Mouse (Mus musculus) neural tube, embryonic 15.5 days (tissue): ENCODE data around the gene Prkcz. TPM values are rescaled to one million over a fixed set of nuclear protein-coding genes. Genes with fewer than 3 reads are reported as not detected.
A peak's percentile ranks its signal among the peaks of the same experiment; 100 is the strongest.

Experiments
- ATAC-seq: fragments of 200-750 bp; cut with Nextera tagmentation; 2 replicates; pipeline ENCODE4 v1.8.0; 2017; ENCODE audit warnings: mild to moderate bottlenecking, moderate TSS enrichment, moderate library complexity; ENCODE audit not compliant: low FRiP score
- H3K27ac ChIP-seq: fragments of 300-500 bp; sonication (generic); replicated peaks from 2 replicates; pipeline ENCODE4 v1.5.1; 2015; ENCODE audit warnings: mild to moderate bottlenecking, inconsistent platforms
- H3K27me3 ChIP-seq: fragments of 300-500 bp; sonication (generic); replicated peaks from 2 replicates; pipeline ENCODE4 v1.6.1; 2015; ENCODE audit warnings: inconsistent platforms
- H3K36me3 ChIP-seq: fragments of 300-500 bp; sonication (generic); 2 replicates; pipeline ENCODE4 v1.6.1; 2015; ENCODE audit warnings: inconsistent platforms
- H3K4me1 ChIP-seq: fragments of 300-500 bp; sonication (generic); 2 replicates; pipeline ENCODE4 v1.6.1; 2015; ENCODE audit warnings: inconsistent platforms
- H3K4me2 ChIP-seq: fragments of 300-500 bp; sonication (generic); 2 replicates; pipeline ENCODE4 v1.6.1; 2015; ENCODE audit warnings: inconsistent platforms, mild to moderate bottlenecking, moderate library complexity
- H3K4me3 ChIP-seq: fragments of 300-500 bp; sonication (generic); replicated peaks from 2 replicates; pipeline ENCODE4 v1.5.1; 2015; ENCODE audit warnings: mild to moderate bottlenecking, inconsistent platforms
- H3K9ac ChIP-seq: fragments of 300-500 bp; sonication (generic); replicated peaks from 2 replicates; pipeline ENCODE4 v1.6.1; 2015; ENCODE audit warnings: mild to moderate bottlenecking, inconsistent platforms
- H3K9me3 ChIP-seq: fragments of 300-500 bp; sonication (generic); replicated peaks from 2 replicates; pipeline ENCODE4 v1.6.1; 2016; ENCODE audit warnings: inconsistent platforms
- WGBS: fragments of 180-500 bp; shearing (Covaris S2); methylation state at CpG from one replicate; pipeline ENCODE4 v1.1.7; 2015; ENCODE audit warnings: mixed read lengths; 5-methylcytosine and 5-hydroxymethylcytosine counted together
- polyA plus RNA-seq: library from polyadenylated mRNA; unstranded; fragments of >200 nt; fragmentation: Nextera tagmentation; extraction: Ambion mirVana; gene quantifications from 2 replicates; pipeline ENCODE4 v1.2.1, GENCODE M21; 2015

Prkcz gene
- polyA plus RNA-seq, 1 experiment from 2014 or later, result 87.4 TPM

GRCm38 (mm10) chr4:155279926-155280767 lies 81.0 kb downstream of the Prkcz start:
- no peak overlapping the region for H3K9ac ChIP-seq
- peaks cover 27% of the 10 kb centered on the region for H3K4me1 ChIP-seq
- H3K4me2 ChIP-seq, result no peak overlapping the region
- peaks cover 14% of the 10 kb centered on the region; the same call in 1 of the 2 replicates for H3K36me3 ChIP-seq
- no peak overlapping the region for H3K4me3 ChIP-seq
- 74% methylated on average over 16 of the region's 16 CpGs for WGBS
- no peaks in the 10 kb centered on the region for H3K9me3 ChIP-seq
- H3K27me3 ChIP-seq, result no peaks in the 10 kb centered on the region
- H3K27ac ChIP-seq, result no peak overlapping the region
- ATAC-seq, result no peak

- H3K27me3 ChIP-seq, result no peaks in the 10 kb centered on the region
- no peak overlapping the region for H3K4me3 ChIP-seq
- H3K4me2 ChIP-seq, result no peak overlapping the region
- no peak overlapping the region for H3K9ac ChIP-seq
- H3K4me1 ChIP-seq, result peaks cover 31% of the 10 kb centered on the region
- 81% methylated on average over 8 of the region's 8 CpGs for WGBS
- ATAC-seq, result no peak
- H3K36me3 ChIP-seq, result 0 out of 2 replicates have a peak, but pooled peaks cover 11% of the 10 kb centered on the region
- H3K27ac ChIP-seq, result no peak overlapping the region
- no peaks in the 10 kb centered on the region for H3K9me3 ChIP-seq
Measured at GRCm38 (mm10) chr4:155279054-155279453, 82.1 kb downstream of the Prkcz start.

GRCm38 (mm10) chr4:155277963-155278362 lies 83.2 kb downstream of the Prkcz start:
- Histone ChIP-seq H3K27me3 (no peaks in the 10 kb centered on the region), H3K4me3 (no peak overlapping the region), H3K9ac (no peak overlapping the region), H3K4me2 (no peak overlapping the region), H3K27ac (no peak overlapping the region), H3K9me3 (no peaks in the 10 kb centered on the region), H3K36me3 (0 out of 2 replicates have a peak, but pooled peaks cover 11% of the 10 kb centered on the region), H3K4me1 (peaks cover 20% of the 10 kb centered on the region)
- no peak for ATAC-seq
- 64% methylated on average over 6 of the region's 6 CpGs for WGBS

GRCm38 (mm10) chr4:155274851-155275250 lies 86.3 kb downstream of the Prkcz start:
- H3K27me3 ChIP-seq, result no peaks in the 10 kb centered on the region
- H3K36me3 ChIP-seq, result peaks cover 34% of the 10 kb centered on the region
- ATAC-seq, result no peak
- peaks cover 4% of the 10 kb centered on the region; the same call in 1 of the 2 replicates for H3K4me1 ChIP-seq
- no peaks in the 10 kb centered on the region for H3K9me3 ChIP-seq
- no peak overlapping the region for H3K4me3 ChIP-seq
- H3K27ac ChIP-seq, result no peak overlapping the region
- WGBS, result 58% methylated on average over 3 of the region's 3 CpGs
- no peak overlapping the region for H3K4me2 ChIP-seq
- no peak overlapping the region for H3K9ac ChIP-seq

- H3K27me3 ChIP-seq, result no peaks in the 10 kb centered on the region
- no peak for ATAC-seq
- H3K9ac ChIP-seq, result no peak overlapping the region
- peaks cover 4% of the 10 kb centered on the region; the same call in 1 of the 2 replicates for H3K4me1 ChIP-seq
- no peak overlapping the region for H3K27ac ChIP-seq
- H3K4me2 ChIP-seq, result no peak overlapping the region
- peaks cover 32% of the 10 kb centered on the region for H3K36me3 ChIP-seq
- 51% methylated on average over 5 of the region's 5 CpGs for WGBS
- no peak overlapping the region for H3K4me3 ChIP-seq
- no peaks in the 10 kb centered on the region for H3K9me3 ChIP-seq
Measured at GRCm38 (mm10) chr4:155274451-155274850, 86.7 kb downstream of the Prkcz start.

- no peak for ATAC-seq
- 33% methylated on average over 5 of the region's 5 CpGs for WGBS
- Histone ChIP-seq H3K4me2 (no peak overlapping the region), H3K36me3 (peaks cover 38% of the 10 kb centered on the region), H3K27me3 (no peaks in the 10 kb centered on the region), H3K9me3 (no peaks in the 10 kb centered on the region), H3K4me1 (no peaks in the 10 kb centered on the region), H3K27ac (no peak overlapping the region), H3K9ac (no peak overlapping the region), H3K4me3 (no peak overlapping the region)
Measured at GRCm38 (mm10) chr4:155268382-155268781, 92.8 kb downstream of the Prkcz start.

- no peak overlapping the region for H3K27ac ChIP-seq
- H3K9me3 ChIP-seq, result no peaks in the 10 kb centered on the region
- no peaks in the 10 kb centered on the region for H3K4me1 ChIP-seq
- no peak for ATAC-seq
- H3K36me3 ChIP-seq, result peaks cover 38% of the 10 kb centered on the region
- no peak overlapping the region for H3K9ac ChIP-seq
- H3K27me3 ChIP-seq, result no peaks in the 10 kb centered on the region
- no peak overlapping the region for H3K4me3 ChIP-seq
- H3K4me2 ChIP-seq, result no peak overlapping the region
- 64% methylated on average over 12 of the region's 12 CpGs for WGBS
Measured at GRCm38 (mm10) chr4:155267639-155268175, 93.5 kb downstream of the Prkcz start.

GRCm38 (mm10) chr4:155267047-155267543 lies 94.1 kb downstream of the Prkcz start:
- Histone ChIP-seq H3K36me3 (peaks cover 38% of the 10 kb centered on the region), H3K9ac (no peak overlapping the region), H3K4me3 (no peak overlapping the region), H3K4me2 (no peak overlapping the region), H3K27me3 (no peaks in the 10 kb centered on the region), H3K27ac (no peak overlapping the region), H3K4me1 (no peaks in the 10 kb centered on the region), H3K9me3 (no peaks in the 10 kb centered on the region)
- 81% methylated on average over 7 of the region's 7 CpGs for WGBS
- no peak for ATAC-seq

- H3K27me3 ChIP-seq, result no peaks in the 10 kb centered on the region
- H3K9ac ChIP-seq, result no peak overlapping the region
- H3K4me1 ChIP-seq, result no peaks in the 10 kb centered on the region
- H3K36me3 ChIP-seq, result peaks cover 28% of the 10 kb centered on the region
- H3K9me3 ChIP-seq, result no peaks in the 10 kb centered on the region
- H3K27ac ChIP-seq, result no peak overlapping the region
- ATAC-seq, result no peak
- H3K4me3 ChIP-seq, result no peak overlapping the region
- H3K4me2 ChIP-seq, result no peak overlapping the region
- WGBS, result 78% methylated on average over 3 of the region's 3 CpGs
Measured at GRCm38 (mm10) chr4:155264521-155265321, 96.4 kb downstream of the Prkcz start.

- no peak overlapping the region for H3K27ac ChIP-seq
- H3K4me3 ChIP-seq, result no peak overlapping the region
- no peaks in the 10 kb centered on the region for H3K27me3 ChIP-seq
- 82% methylated on average over 6 of the region's 6 CpGs for WGBS
- ATAC-seq, result no peak
- H3K9me3 ChIP-seq, result no peaks in the 10 kb centered on the region
- peaks cover 45% of the 10 kb centered on the region for H3K4me1 ChIP-seq
- H3K9ac ChIP-seq, result 0 out of 2 replicates have a peak overlapping the region, but pooled peaks have one; percentile 11
- peaks cover 8% of the 10 kb centered on the region; the same call in 1 of the 2 replicates for H3K36me3 ChIP-seq
- H3K4me2 ChIP-seq, result peak overlapping the region; percentile 19
Measured at GRCm38 (mm10) chr4:155252253-155252652, 108.9 kb downstream of the Prkcz start.

GRCm38 (mm10) chr4:155251147-155251546 lies 110.0 kb downstream of the Prkcz start:
- Histone ChIP-seq H3K4me3 (peak overlapping the region; percentile 64), H3K27me3 (no peaks in the 10 kb centered on the region), H3K27ac (peak overlapping the region; percentile 97; the same call in 1 of the 2 replicates), H3K4me2 (peak overlapping the region; percentile 95), H3K9me3 (no peaks in the 10 kb centered on the region), H3K36me3 (peaks cover 5% of the 10 kb centered on the region; the same call in 1 of the 2 replicates), H3K9ac (0 out of 2 replicates have a peak overlapping the region, but pooled peaks have one; percentile 11), H3K4me1 (peaks cover 53% of the 10 kb centered on the region)
- WGBS, result 59% methylated on average over 3 of the region's 3 CpGs
- no peak for ATAC-seq
